In the genomic region with DNA sequence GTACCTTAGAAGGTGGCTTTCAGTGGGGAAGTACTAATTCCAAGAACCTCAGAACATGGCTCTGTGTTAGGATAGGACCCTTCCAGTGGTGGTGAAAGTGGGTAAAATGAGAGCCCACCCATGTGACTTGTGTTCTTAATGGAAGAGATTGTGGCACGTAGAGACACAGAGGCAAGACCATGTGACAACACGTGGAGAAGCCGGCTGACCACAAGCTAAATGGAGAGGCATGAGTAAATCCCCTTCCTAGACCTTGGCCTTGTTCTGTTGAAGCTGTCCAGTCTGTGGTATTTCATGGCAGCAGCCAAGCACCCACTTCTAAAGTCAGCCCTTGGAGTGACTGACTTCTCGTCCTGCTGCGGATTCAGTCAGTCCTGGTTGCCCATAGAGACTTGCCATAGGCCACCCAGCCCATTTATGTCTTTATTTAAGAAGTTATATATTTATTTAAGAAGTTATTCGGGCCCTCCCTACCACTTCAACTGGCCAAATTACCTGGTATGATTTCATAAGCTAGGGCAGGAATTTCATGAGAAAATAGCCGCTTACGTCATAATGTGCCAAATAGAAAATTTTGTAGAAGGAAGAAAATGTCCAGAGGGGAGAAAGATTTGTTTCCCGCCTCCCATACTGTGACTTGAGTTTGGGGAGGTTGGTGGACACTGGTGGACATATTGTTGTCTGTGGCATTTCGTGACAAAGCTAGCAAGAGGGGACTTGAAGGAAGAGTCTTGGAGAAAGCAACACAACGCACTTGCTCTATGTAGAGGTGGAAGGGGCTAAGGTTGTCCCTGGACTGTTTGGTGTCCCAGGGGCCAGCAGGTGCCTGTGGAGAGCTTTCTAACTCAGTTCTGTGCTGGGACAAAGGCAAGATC, we compare ENCODE assay signal across 9 mouse cellular contexts.
"Had no signal": no experiment of that assay in that cellular context is flagged by ENCODE, and none has a peak within 500 bp of the region (broad histone marks: within the 10 kb centered on the region; RNA-seq: fewer than 3 reads in every experiment).

No protein-coding gene starts in this region.

- ATAC-seq: liver, embryonic 12.5 days had no signal

- DNase-seq: kidney, adult 9 months; kidney, postnatal 36 days; layer of hippocampus, adult 9-11 months; layer of hippocampus, postnatal 36 days; midbrain, embryonic 14.5 days; right cerebral cortex, adult 18-20 months; right cerebral cortex, postnatal 25 days; thymus, postnatal 36 days had no signal
